Mouse (Mus musculus): ENCODE measurements around the gene Usp37.

Usp37 gene

DNA sequence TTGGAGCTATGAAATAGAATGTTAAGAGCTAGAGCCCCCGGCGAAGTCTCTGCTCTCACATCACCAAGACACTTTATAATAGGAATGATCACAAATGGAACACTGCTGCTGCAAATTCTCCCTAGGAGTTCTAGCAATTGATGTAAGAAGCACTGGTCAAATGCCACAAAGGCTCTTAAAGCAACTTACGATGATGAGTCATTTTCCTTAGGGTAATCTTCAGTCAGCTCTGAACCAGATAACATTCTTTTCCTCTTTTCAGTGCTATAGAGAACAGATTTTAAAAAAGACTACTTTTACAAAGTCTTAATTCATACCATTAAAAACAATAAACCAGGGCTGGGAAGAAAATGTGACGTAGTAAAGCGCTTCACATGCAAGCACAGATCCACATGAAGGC is 58.3 kb downstream of the Usp37 start:
- in situ Hi-C loops (cut with MboI, MseI), result loop anchor here (10.0 kb wide), 1 partner anchor 89 kb away; no protein-coding TSS in a partner anchor

- in situ Hi-C loops (cut with MboI, MseI), result no loop called here
These were observed 83.8 kb downstream of the Usp37 start for GRCm38 (mm10) chr1:74460273-74460672.

GRCm38 (mm10) chr1:74452611-74453045 is 91.5 kb downstream of the Usp37 start:
- in situ Hi-C loops (cut with MboI, MseI), result no loop called here

GRCm38 (mm10) chr1:74444538-74444937 is 99.5 kb downstream of the Usp37 start:
- in situ Hi-C loops (cut with MboI, MseI), result no loop called here

- in situ Hi-C loops (cut with MboI, MseI), result no loop called here
These were observed 104.8 kb downstream of the Usp37 start for GRCm38 (mm10) chr1:74439166-74439876.

DNA sequence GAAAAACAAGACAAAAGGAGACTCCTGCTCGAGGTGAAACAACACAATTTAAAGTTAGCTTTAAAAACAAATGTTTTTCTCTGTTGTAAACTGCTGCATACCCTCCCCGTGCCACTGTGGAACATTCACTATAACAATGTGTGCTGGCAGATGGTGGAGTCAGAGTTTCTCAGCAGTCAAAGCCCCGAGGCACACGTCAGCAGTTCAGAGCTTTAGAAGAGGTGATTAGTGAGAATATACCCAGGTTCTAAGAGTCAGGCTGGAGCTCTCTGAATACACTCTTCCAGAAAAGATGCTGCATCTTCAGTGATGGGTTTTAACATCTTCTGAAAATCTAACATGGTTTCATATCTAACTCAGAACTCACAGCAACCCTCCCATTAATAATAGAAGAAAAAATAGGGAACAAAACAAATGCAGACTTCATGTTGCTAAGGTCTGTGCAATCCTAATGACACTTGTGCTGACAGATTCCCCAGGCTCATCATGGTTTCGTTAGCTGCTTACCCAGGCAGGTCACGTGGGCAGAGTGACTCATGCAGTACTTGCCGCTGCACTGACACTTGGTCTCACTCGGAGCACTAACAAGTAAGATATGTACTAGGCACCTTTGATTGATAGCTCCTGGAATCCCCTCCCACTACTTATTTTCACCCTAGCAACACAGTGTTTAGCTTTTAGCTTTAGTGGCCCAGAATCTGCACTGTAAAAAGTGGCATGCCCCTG is 106.2 kb downstream of the Usp37 start:
- in situ Hi-C loops (cut with MboI, MseI), result no loop called here

DNA sequence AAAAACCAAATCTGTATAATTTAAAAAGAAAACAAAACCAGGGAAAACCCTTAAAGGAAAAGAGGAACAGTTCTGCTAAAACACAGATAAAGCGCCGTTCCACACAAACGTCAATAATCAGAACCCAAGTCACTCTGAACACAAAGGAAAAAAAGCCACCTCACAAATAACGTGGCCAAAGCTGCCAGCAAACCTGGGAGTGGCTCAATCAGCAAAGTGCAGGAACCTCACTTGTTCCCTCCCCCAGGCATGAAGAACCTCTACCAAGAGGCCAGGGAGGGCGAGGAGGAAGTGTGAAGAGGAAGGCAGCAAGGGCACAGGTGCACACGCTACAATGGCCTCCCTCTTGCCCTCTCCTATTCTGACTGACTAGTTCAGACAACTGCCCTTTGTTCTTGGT is 108.5 kb downstream of the Usp37 start:
- in situ Hi-C loops (cut with MboI, MseI), result no loop called here

DNA sequence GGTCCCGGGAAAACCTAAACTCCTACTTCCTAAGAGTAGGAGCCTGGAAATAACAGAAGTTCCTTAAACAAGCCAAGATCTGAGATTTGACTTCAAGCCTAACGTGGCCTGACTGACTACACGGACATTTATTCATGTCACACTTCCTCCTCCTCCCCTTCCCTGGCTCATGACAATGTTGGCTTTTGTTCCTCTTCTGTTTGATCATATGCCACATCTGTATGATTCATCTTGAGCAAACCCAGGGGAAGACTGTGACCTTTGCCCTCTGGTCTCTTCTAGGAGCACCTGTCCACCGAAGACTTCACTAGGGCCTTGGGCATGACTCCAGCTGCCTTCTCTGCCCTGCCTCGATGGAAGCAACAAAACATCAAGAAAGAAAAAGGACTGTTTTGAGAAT is 109.5 kb downstream of the Usp37 start:
- in situ Hi-C loops (cut with MboI, MseI), result no loop called here

DNA sequence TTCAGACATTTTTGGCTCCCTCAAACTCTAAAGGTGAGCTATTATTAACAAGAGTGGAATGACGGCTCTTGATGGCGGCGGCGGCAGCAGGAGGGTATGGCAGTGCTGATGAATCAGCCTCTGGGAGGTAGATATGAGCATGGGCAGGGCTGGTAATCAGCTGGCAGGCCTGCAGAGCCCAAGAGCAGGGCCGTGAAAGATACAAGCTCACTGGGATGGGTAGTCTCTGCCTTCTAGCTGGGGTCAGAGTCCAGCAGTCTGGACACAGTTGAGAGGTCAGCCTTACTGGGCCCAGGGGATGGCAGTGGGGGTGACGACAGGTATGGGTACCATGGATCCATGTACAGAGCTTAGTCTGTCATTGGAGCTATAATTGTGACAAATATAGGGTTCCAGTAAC is 110.9 kb downstream of the Usp37 start:
- in situ Hi-C loops (cut with MboI, MseI), result no loop called here

DNA sequence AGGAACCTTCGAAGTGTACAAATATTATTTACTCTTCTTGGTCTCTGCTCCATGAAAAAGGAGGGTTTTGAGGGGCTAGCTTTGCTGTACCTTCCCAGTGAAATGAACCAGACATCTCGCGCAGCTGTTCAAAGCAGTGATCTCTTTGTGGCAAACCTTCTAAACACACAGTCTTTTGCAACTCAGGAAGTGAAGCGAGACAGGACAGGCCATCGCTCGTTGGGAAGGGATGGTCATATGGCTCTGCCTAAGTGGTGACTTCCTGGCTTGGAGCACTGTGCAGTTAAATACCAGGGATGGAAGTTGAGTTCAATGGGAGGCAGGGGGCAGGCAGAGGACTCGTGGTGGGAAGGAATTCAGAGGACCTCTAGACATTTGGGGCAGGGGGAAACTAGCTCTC is 118.2 kb downstream of the Usp37 start:
- in situ Hi-C loops (cut with MboI, MseI), result no loop called here

GRCm38 (mm10) chr1:74423147-74423546 is 120.9 kb downstream of the Usp37 start:
- in situ Hi-C loops (cut with MboI, MseI), result no loop called here

DNA sequence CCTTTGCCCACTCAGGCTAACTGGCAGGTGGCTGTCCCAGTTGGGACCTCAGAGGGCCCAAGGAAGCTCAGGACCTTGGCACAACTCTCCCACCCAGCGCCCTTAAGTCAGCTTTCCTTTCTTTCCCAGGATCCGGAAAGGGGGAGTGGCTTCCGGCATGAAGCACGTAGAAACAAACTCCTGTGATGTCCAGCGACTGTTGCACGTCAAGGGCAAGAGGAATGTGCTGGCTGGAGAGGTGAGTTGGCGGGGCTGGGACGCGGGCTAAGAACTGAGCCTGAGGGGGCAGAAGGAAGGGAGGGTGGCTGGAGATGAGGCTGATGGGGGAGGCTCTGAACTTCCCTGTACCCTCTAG is 124.7 kb downstream of the Usp37 start:
- in situ Hi-C loops (cut with MboI, MseI), result loop anchor here (10.0 kb wide), 2 partner anchors 55 to 605 kb away; no protein-coding TSS in a partner anchor

GRCm38 (mm10) chr1:74418747-74419439 is 125.2 kb downstream of the Usp37 start:
- in situ Hi-C loops (cut with MboI, MseI), result loop anchor here (10.0 kb wide), 2 partner anchors 56 to 606 kb away; no protein-coding TSS in a partner anchor

- in situ Hi-C loops (cut with MboI, MseI), result loop anchor here (10.0 kb wide), 2 partner anchors 60 to 610 kb away; no protein-coding TSS in a partner anchor
These were observed 128.9 kb downstream of the Usp37 start for GRCm38 (mm10) chr1:74415143-74415542.

DNA sequence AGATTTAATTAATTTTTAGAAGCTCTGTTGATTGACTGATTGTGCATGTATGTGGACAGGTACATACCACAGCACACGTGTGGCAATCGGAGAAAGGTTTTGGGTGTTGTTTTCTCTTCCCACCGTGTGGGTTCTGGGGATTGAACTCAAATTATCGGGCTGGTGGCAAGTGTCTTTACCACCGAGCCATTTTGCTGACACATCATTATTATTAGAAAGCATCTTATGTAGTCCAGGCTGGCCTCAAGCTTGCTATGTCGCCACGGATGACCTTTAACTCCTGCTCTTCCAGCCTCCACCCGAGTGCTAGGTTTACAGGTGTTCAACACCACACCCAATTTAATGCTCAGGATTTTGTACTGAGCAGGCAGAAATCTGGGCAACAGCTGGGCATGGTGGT is 131.4 kb downstream of the Usp37 start:
- in situ Hi-C loops (cut with MboI, MseI), result loop anchor here (10.0 kb wide), 2 partner anchors 62 to 612 kb away; no protein-coding TSS in a partner anchor

- in situ Hi-C loops (cut with MboI, MseI), result loop anchor here (10.0 kb wide), 2 partner anchors 63 to 613 kb away; no protein-coding TSS in a partner anchor
These were observed 132.2 kb downstream of the Usp37 start for GRCm38 (mm10) chr1:74411753-74412325.

DNA sequence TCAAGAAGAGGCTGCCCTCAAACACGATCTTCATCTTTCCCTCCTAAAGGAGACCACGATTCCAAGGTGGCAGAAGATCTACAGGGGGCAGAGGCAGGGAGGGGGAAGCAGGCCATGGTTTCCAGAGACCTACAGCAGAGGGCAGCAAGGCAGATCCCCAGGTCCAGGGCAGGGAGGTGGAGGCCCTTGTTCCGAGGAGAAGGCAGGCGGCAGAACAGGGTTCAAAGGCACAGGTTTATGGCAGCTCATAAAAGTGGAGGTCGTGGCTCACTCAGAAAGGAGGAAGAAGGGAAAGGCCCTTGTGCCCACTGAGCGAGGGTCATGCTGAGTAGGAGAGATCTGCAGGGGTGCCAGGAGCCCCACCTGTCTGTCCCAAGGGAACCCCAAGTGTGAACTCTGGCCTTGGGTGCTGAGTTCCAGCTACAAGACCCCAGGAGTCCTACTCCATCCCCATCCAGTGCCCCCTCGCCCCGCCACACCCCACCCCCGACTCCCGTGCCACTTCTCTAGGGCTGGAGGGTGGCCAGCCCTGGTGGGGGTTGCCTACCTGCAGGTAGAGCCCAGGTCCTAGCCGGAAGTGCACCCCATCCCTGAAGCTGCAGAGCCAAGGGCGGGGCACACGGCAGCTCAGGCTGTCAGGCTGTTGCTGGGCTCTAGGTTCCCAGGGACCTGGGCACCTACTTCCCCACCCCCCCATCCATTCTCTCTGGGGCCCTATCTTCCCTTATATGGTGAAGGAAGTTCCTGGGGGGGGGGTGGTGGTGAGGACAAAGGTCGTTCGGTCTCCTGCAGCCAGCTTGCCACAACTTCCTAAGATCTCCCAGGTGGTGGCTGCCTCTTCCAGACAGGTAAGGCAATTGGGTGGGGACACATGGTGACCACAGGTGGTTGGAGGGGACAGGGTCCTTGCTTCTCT is 135.2 kb downstream of the Usp37 start, which contains the start of gene Vil1:
Vil1 (plus strand) TSS at position 788 of the 916 bp plus-strand sequence.
- in situ Hi-C loops (cut with MboI, MseI), result loop anchor here (10.0 kb wide), 1 partner anchor 1824 kb away; the partner anchor contains the start of gene Smarcal1

GRCm38 (mm10) chr1:74404206-74404605 is 139.9 kb downstream of the Usp37 start:
- in situ Hi-C loops (cut with MboI, MseI), result loop anchor here (10.0 kb wide), 1 partner anchor 1819 kb away; the partner anchor contains the start of gene Smarcal1

DNA sequence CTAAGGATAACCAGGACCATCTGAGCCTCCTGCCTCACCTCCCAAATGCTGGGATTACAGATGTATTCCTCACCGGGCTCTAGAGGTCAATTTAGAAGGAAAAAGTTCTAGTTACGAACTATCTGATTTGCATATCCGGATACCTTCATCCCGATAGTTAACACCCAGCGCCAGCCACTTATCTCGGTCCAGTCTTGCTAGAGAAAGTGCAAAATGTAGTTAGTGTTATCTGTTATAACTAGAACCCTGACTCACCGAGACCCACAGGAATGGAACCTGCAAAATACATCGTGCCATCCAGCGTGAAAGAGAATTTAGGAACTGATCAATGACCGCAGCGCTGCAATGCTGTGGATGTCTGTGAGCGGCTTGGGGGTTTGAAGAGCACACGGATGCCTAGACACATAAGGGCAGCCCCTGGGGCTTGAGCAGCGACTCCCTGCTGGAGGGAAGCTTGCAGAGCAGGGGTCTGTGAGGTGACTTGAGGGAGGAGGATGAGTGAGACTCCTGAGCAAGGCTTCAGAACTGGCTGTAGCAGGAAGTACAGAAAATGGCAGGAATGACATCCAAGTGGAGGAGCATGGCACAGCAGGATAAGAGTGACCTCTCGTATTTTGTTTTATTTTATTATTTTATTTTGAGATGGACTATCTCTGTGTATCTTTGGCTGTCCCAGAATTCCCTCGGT is 142.9 kb downstream of the Usp37 start:
- in situ Hi-C loops (cut with MboI, MseI), result loop anchor here (10.0 kb wide), 1 partner anchor 1816 kb away; the partner anchor contains the start of gene Smarcal1

- in situ Hi-C loops (cut with MboI, MseI), result loop anchor here (10.0 kb wide), 1 partner anchor 1816 kb away; the partner anchor contains the start of gene Smarcal1
These were observed 143.6 kb downstream of the Usp37 start for GRCm38 (mm10) chr1:74400531-74400930.
